Mouse (Mus musculus) brain, embryonic 14.5 days (tissue): Measurements from ENCODE around the gene Fbxl16. TPM values are rescaled to one million over a fixed set of nuclear protein-coding genes. Genes with fewer than 3 reads are reported as not detected.
"Not testable (repeated sequence)": the region's sequence is repeated elsewhere in the genome, so short reads cannot be mapped to it uniquely, and the experiment has no call there.

Source experiments
- DNase-seq: peaks from one replicate; pipeline ENCODE4 v3.0.0-alpha.2; 2011; ENCODE audit warnings: low read depth
- CTCF ChIP-seq: fragments of 200-500 bp; IDR thresholded peaks from 2 replicates; pipeline ENCODE4 v1.5.1; 2012; ENCODE audit warnings: inconsistent platforms, mild to moderate bottlenecking, moderate library complexity, borderline replicate concordance; ENCODE audit not compliant: insufficient read depth, insufficient read length; ENCODE audit errors: extremely low read depth
- POLR2A ChIP-seq: fragments of 200-500 bp; IDR thresholded peaks from 2 replicates; pipeline ENCODE4 v1.6.1; 2012; ENCODE audit warnings: mild to moderate bottlenecking, inconsistent platforms, borderline replicate concordance; ENCODE audit not compliant: poor library complexity, insufficient read depth, insufficient read length, severe bottlenecking; ENCODE audit errors: extremely low read depth
- polyA plus RNA-seq: library from polyadenylated mRNA; depleted of rRNA; stranded (reverse); fragments of >200 nt; gene quantifications from 2 replicates; pipeline ENCODE4 v1.2.3, GENCODE M21; 2012

Gene Fbxl16
- polyA plus RNA-seq, 1 experiment: 101 TPM

DNA sequence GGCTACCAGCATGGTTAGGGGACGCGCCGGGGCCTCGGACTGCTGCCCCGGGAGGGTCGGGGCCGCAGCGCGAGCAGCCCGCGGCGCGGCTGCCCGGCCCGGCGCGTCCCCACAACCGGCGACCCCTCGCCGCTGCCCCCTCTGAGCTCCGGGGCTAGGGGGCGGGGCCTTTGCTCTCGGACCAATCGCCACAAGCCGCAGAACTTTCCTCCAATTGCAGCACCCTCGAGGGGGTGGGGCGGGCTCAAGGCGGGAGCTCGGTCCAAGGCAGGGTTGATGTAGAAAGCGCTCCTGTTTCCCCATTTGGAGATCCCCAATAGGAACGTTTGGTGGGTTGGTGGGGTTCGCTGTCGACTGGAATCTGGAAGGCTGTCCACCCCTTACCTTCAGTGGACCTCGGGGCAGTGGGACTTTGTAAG is 11.9 kb upstream of the Fbxl16 start, which contains the start of gene Metrn:
Gene Metrn (minus strand): TSS at position 186 of the 419 bp plus-strand sequence.
- DNase-seq: peak; percentile 93
- TF ChIP-seq POLR2A (peak; percentile 52), CTCF (no peak)

DNA sequence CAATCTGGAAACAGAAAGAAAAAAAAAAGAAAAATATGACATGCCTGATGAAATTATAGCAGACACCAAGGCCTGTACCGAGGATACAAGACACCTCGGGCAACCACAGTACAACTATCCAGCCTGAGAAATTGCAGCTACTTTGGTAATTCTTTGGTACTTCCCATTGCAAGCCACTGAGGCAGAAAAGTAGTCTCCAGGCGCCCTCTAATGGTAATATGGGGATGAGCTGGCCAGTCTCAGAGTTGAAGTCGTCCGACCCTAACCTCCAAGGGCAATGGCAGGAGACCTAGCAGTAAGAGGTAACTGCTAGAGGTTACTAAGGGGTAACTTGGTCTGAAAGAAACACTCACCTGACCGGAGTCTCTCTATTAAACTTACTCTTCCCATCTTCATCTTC is 7.9 kb upstream of the Fbxl16 start:
- DNase-seq: peak; percentile 86
- TF ChIP-seq POLR2A: no peak
- peak; percentile 87 for TF ChIP-seq CTCF

DNA sequence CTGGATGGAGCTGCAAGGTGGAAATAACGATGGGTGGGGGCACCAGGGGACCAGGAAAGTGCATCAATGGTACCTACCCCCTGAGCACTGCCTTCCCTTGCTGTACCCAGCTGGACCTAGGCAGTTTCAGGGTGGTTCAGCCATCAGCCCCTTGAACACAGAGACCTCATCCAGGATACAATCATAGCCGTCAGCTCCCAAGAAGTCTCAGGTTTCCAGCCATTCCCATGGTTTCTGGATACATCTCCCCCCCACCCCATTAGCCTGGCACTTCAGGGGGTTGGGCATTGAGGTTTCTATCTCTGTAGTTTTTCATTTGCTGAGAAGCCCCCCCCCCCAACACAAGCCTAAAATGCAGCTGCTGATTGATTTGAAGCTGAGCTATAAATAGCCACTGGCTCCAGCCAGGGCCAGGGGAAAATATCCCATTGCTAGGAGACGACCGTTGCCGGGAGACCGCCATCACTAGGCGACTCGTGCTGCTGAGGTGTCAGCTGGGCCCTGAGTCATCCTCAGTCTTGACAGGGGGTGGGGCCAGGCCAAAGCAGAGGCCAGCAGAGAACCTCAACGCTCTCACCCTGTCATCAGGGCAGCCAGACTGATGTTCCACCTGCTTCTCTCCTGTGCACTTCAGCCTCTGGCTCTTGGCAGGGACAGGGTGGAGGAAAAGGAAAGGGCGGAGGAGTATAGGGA is 5.9 kb upstream of the Fbxl16 start:
- peak; percentile 96 for DNase-seq
- TF ChIP-seq CTCF (no peak), POLR2A (no peak)

DNA sequence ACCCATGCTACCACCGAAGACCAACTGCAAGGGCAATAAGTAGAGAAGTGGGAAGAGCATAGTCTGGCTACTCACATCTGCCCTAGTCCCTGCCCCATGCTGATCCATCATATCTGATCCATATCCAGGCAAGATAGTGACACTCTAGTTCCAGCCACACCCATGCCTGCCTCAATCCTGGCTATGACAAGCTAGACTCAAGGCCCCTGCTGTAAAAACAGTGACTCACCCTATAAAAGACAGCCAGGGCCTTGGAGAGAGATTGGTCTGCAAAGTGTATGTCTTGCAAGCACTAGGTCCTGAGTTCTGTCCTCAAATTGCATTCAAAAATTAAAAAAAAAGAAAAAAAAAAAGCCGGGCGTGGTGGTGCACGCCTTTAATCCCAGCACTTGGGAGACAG is 2.4 kb upstream of the Fbxl16 start:
- DNase-seq: no peak

DNA sequence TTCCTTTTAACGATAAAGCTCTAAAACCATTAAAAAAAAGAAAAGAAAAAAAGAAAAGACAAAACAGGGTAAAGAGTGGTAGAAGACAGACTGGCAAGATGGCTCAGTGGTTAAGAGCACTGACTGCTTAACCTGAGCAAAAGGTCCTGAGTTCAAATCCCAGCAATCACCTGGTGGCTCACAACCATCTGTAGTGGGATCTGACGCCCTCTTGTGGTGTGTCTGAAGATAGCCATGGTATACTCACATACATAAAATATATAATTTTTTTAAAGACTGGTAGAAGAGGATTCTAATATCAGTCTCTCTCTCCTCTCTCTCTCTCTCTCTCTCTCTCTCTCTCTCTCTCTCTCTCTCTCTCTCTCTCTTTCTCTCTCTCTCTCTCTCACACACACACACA is 1.4 kb upstream of the Fbxl16 start:
- DNase-seq: not testable (repeated sequence)
- peak; percentile 9; the same call in 1 of the 2 replicates for TF ChIP-seq CTCF

More for the DNA sequence above, 2.4 kb upstream of the Fbxl16 start:
- no peak for TF ChIP-seq POLR2A
- TF ChIP-seq CTCF: no peak

DNA sequence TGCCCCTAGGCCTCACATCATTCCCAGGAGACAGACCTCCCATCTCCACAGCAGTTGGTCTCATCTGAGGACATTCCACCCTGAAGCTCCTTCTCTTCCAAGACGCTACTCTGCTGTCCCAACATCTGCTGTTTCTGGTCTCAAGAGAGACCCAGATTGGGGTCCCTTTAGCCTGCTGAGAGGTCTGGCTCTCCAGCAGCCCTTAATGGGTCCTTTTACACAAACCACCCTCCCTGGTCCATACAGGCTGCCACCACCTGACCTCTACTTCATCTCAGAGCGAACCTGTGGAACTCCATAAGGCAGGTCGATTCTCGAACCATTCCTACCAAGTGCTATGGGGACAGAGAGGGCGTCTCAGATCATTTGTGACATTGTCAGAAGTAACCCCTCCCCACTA is 857 bp upstream of the Fbxl16 start:
- DNase-seq: no peak
- TF ChIP-seq POLR2A (no peak), CTCF (no peak)

DNA sequence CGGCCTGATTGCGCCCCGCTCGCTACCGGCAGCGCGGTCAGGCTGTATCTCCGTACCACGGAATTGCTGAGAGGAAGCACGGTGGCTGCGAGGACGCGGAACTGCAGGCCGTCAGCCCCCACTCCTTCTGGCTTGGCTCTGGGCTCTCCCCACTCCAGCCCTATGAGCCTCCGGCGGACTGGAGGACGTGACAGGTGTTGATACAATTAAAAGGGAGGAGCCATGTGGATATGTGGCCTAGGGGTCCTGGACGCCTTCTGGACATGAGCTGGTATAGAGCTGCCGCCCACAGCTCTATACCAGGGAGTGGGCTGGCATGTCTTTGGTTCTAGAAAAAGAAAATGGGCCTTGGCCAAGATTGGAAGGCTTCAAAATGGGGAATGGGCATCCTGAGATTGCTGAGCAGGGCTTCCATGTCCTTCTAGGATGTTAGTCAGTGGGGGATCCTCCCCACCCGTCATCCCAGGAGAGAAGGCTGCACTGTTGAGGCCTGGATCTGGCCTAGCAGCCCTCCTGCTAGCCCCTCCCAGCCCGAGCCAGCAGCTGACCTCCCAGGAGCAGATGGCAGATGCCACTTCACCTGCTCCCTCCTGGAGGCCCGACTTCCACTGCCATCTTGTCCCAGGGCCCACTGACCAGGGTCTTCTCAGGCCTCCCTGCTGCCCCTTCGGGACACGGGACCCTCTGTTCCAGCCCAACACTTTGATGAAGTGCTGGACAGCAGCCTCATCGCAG is 888 bp downstream of the Fbxl16 start:
- TF ChIP-seq CTCF (no peak), POLR2A (no peak)
- peak; percentile 79 for DNase-seq

DNA sequence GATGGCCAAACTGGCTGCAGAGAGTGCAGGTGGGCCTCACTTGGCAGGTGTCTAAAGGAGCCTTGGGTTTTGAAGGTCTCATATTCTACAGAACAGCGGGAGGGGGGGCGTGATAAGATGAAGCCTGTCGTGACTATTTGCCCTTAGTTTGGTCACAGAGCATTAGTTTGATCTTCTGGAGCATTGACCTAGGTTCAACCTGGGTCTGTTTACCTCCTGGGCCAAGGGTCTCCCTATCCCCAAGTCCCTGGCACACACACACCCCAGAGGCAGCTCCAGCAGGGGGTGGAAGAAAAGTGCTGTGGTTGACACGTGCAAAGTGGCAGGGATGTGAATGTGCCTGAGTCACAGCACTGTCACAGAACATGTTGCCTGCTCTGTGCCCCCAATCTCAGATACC is 2.0 kb downstream of the Fbxl16 start:
- no peak for DNase-seq
- TF ChIP-seq CTCF (no peak), POLR2A (no peak)

DNA sequence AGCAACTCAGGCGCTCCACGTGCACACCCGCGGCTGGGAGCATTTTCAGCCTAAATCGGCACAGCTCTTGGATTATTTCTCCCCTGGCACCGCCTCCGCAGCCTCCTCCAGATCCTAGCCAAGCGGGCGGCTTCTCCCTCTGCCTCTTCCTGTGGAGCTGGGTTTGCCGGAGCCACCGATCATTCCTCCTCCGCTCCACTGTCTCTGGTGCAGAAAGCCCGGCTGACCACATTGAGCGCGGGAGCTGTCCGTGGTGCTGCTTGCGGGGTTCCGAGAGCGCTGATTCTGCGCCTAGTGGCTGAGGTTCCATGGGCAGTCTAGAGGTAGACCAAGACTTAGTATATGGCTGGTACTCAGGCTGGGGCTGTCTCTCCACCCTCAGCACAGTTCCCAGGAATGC is 4.6 kb downstream of the Fbxl16 start:
- TF ChIP-seq CTCF: peak; percentile 54; the same call in 1 of the 2 replicates
- no peak for TF ChIP-seq POLR2A
- peak; percentile 67 for DNase-seq

DNA sequence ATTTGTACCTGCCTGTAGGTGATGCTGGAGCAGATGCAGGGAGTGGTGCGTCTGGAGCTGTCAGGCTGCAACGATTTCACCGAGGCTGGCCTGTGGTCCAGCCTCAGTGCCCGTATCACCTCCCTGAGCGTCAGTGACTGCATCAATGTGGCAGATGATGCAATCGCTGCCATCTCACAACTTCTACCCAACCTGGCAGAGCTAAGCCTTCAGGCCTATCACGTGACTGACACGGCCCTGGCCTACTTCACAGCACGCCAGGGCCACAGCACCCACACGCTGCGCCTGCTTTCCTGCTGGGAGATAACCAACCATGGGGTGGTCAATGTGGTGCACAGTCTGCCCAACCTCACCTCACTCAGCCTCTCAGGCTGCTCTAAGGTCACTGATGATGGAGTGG is 8.8 kb downstream of the Fbxl16 start:
- no peak for DNase-seq
- TF ChIP-seq CTCF: no peak

DNA sequence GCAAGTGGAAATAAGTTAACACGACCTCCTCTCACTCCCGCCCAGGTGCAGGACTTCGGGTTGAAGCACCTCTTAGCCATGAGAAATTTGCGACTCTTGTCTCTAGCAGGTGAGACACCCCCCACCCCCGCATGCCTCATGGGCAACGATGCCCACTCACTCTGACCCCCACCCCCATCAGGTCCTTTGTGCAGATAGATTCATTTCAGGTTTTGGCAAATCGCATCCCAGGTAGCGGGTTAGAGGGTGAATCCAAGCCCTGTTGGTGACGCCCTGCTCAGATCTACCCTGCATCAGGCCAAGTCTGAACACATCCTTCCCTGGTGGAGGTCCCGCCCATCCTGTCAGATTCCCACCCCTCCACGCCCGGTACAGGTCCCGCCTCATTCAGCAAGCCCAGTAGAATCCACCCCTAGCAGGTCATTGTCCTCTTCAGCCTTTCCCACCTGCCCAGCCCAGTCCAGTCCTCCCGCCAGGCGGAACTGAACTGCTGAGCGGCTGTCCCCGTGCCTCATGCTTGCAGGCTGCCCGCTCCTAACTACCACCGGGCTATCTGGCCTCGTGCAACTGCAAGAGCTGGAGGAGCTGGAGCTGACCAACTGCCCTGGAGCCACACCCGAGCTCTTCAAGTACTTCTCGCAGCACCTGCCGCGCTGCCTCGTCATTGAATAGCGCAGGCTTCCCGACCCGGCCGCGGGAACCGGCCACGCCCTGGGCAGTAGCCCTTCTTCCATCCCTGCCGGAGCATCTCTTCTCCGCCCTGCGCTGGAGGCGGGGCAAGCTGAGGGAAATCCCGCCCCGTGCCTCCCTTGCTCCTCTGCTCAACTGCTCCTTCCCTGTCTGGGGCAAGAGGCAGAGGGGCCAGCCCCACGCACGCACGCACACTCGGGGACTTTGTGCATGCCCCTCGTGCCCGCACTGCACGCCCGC is 10.2 kb downstream of the Fbxl16 start:
- no peak for DNase-seq
- TF ChIP-seq POLR2A (no peak), CTCF (no peak)

DNA sequence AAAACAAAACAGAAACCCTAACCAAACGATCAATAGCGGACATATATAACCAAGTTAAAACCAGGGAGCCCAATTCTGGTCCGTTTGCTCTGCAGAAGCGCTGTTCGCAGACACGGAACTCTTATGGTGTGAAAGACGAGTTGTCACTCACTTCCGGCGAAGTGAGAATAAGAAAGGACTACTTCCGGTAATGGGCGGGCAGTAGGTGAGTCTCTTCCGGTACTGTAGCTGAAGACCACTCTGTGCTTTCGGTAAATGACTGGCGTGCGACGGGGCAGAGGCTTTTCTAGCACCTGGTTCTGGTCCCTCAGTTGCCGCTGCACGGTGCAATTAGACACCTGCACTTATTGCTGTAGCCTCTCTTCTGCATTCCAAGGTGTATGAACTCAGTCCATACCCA is 14.6 kb downstream of the Fbxl16 start, which contains the start of gene Wdr24:
Gene Wdr24 (plus strand): TSS at position 176 of the 400 bp plus-strand sequence.
- TF ChIP-seq CTCF (no peak), POLR2A (peak; percentile 24; the same call in 1 of the 2 replicates)
- peak; percentile 97 for DNase-seq
